Mouse (Mus musculus): ENCODE measurements around the gene Cwh43. TPM values are rescaled to one million over a fixed set of nuclear protein-coding genes. Genes with fewer than 3 reads are reported as not detected.

The Cwh43 gene
- polyA plus RNA-seq, 1 experiment from 2014 or later = not detected

GRCm38 (mm10) chr5:73368845-73369447, 36.9 kb upstream of the Cwh43 start:
- Histone ChIP-seq H3K27ac (ENCODE audit: low read depth, low read length) (no peak overlapping the region), H3K4me2 (no peak overlapping the region), H3K4me1 (ENCODE audit: control insufficient read depth, insufficient read depth, low read length) (no peaks in the 10 kb centered on the region; the same call in 1 of the 2 replicates), H3K9me3 (replicated peaks; ENCODE audit: control insufficient read depth, low read length) (no peaks in the 10 kb centered on the region), H3K9ac (ENCODE audit: low read depth, low read length) (no peak overlapping the region), H3K36me3 (ENCODE audit: control insufficient read depth, insufficient read depth, low read length) (no peaks in the 10 kb centered on the region), H3K27me3 (ENCODE audit: control insufficient read depth, insufficient read depth, low read length) (no peaks in the 10 kb centered on the region), H3K4me3 (ENCODE audit: low read depth, low read length) (no peak overlapping the region)
- no peak for ATAC-seq (replicated peaks; ENCODE audit: insufficient number of reproducible peaks, low FRiP score, low TSS enrichment)
- 72% methylated on average over 10 of the region's 10 CpGs for WGBS (ENCODE audit: insufficient replicate concordance)

- Histone ChIP-seq H3K36me3 (ENCODE audit: control insufficient read depth, insufficient read depth, low read length) (no peaks in the 10 kb centered on the region), H3K9ac (ENCODE audit: low read depth, low read length) (no peak overlapping the region), H3K4me2 (no peak overlapping the region), H3K27ac (ENCODE audit: low read depth, low read length) (no peak overlapping the region), H3K4me3 (ENCODE audit: low read depth, low read length) (no peak overlapping the region), H3K27me3 (ENCODE audit: control insufficient read depth, insufficient read depth, low read length) (no peaks in the 10 kb centered on the region), H3K9me3 (replicated peaks; ENCODE audit: control insufficient read depth, low read length) (no peaks in the 10 kb centered on the region), H3K4me1 (ENCODE audit: control insufficient read depth, insufficient read depth, low read length) (no peaks in the 10 kb centered on the region; the same call in 1 of the 2 replicates)
- ATAC-seq (replicated peaks; ENCODE audit: insufficient number of reproducible peaks, low FRiP score, low TSS enrichment) = no peak
- 54% methylated on average over 3 of the region's 3 CpGs for WGBS (ENCODE audit: insufficient replicate concordance)
These were observed 36.1 kb upstream of the Cwh43 start for GRCm38 (mm10) chr5:73369731-73370130.

DNA sequence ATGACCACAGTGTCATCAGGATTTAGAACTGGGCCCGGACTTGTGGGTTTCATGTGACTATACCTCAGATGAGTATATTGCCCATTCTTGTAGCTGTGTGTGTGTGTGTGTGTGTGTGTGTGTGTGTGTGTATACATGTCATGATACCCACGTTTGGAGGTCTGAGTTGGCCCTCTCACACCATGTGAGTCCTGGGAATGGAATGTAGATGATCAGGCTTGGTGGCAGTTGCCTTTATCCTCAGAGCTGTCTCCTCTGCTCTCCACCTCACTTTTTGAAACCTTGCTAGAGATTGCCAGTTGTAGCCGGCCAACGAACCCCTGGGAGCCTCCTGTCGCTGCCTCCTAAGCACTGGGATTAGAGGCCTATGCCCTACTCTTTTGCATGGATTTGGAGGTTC, 33.3 kb upstream of the Cwh43 start:
- no peak for ATAC-seq (replicated peaks; ENCODE audit: insufficient number of reproducible peaks, low FRiP score, low TSS enrichment)
- no peak overlapping the region for H3K4me3 ChIP-seq (ENCODE audit: low read depth, low read length)
- WGBS (ENCODE audit: insufficient replicate concordance) = 70% methylated on average over 5 of the region's 5 CpGs
- no peaks in the 10 kb centered on the region for H3K36me3 ChIP-seq (ENCODE audit: control insufficient read depth, insufficient read depth, low read length)
- H3K9me3 ChIP-seq (replicated peaks; ENCODE audit: control insufficient read depth, low read length) = no peaks in the 10 kb centered on the region
- H3K4me1 ChIP-seq (ENCODE audit: control insufficient read depth, insufficient read depth, low read length) = no peaks in the 10 kb centered on the region
- no peak overlapping the region for H3K9ac ChIP-seq (ENCODE audit: low read depth, low read length)
- H3K27me3 ChIP-seq (ENCODE audit: control insufficient read depth, insufficient read depth, low read length) = no peaks in the 10 kb centered on the region
- no peak overlapping the region for H3K27ac ChIP-seq (ENCODE audit: low read depth, low read length)
- no peak overlapping the region for H3K4me2 ChIP-seq

DNA sequence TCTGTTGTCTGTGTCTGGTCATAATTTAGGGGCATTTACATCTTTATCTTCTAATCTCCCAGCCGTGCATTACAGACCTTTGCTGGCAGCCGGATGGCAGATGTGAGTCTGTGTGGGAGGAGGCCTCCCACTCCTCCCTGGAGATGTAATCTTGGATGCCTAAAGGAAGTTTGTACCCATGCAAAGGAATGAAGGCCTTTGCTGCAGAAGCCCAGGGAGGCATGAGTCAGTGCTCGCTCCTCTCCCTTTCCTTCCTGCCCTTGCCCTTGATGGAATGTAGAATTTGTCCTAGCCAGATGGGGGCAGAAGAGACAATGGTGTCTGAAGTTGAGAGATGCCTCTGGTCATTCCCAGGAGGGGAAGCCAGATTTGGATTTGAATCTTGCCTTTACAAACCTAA, 32.7 kb upstream of the Cwh43 start:
- Histone ChIP-seq H3K4me2 (no peak overlapping the region), H3K27ac (ENCODE audit: low read depth, low read length) (no peak overlapping the region), H3K4me1 (ENCODE audit: control insufficient read depth, insufficient read depth, low read length) (no peaks in the 10 kb centered on the region), H3K4me3 (ENCODE audit: low read depth, low read length) (no peak overlapping the region), H3K27me3 (ENCODE audit: control insufficient read depth, insufficient read depth, low read length) (no peaks in the 10 kb centered on the region), H3K9me3 (replicated peaks; ENCODE audit: control insufficient read depth, low read length) (no peaks in the 10 kb centered on the region), H3K9ac (ENCODE audit: low read depth, low read length) (no peak overlapping the region), H3K36me3 (ENCODE audit: control insufficient read depth, insufficient read depth, low read length) (no peaks in the 10 kb centered on the region)
- 32% methylated on average over 3 of the region's 3 CpGs for WGBS (ENCODE audit: insufficient replicate concordance)
- ATAC-seq (replicated peaks; ENCODE audit: insufficient number of reproducible peaks, low FRiP score, low TSS enrichment) = no peak

GRCm38 (mm10) chr5:73376041-73376440, 29.8 kb upstream of the Cwh43 start:
- ATAC-seq (replicated peaks; ENCODE audit: insufficient number of reproducible peaks, low FRiP score, low TSS enrichment) = no peak
- Histone ChIP-seq H3K36me3 (ENCODE audit: control insufficient read depth, insufficient read depth, low read length) (no peaks in the 10 kb centered on the region), H3K27ac (ENCODE audit: low read depth, low read length) (no peak overlapping the region), H3K4me1 (ENCODE audit: control insufficient read depth, insufficient read depth, low read length) (no peaks in the 10 kb centered on the region), H3K4me2 (no peak overlapping the region), H3K9ac (ENCODE audit: low read depth, low read length) (no peak overlapping the region), H3K9me3 (replicated peaks; ENCODE audit: control insufficient read depth, low read length) (no peaks in the 10 kb centered on the region), H3K4me3 (ENCODE audit: low read depth, low read length) (no peak overlapping the region), H3K27me3 (ENCODE audit: control insufficient read depth, insufficient read depth, low read length) (no peaks in the 10 kb centered on the region)
- WGBS (ENCODE audit: insufficient replicate concordance) = 70% methylated on average over 9 of the region's 9 CpGs

DNA sequence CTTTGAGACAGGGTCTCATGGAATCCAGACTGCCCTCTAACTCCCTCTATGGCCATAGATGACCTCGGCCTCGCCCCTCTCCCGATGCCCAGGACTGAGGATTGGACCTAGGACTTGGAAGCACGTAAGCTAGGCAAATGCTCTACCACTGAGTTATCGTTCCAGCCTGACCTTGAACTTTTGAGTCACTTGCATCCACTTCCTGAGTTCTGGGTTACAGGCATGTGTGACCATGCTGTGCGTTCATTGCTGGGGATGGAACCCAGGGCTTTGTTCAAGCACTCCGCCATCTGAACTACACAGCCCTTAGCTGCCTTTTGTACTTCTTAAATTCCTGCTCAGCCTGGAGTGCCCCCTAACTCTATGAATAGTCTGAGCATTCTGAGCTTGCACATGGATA, 29.4 kb upstream of the Cwh43 start:
- 88% methylated on average over 7 of the region's 7 CpGs for WGBS (ENCODE audit: insufficient replicate concordance)
- no peaks in the 10 kb centered on the region for H3K27me3 ChIP-seq (ENCODE audit: control insufficient read depth, insufficient read depth, low read length)
- no peak overlapping the region for H3K27ac ChIP-seq (ENCODE audit: low read depth, low read length)
- no peak overlapping the region for H3K9ac ChIP-seq (ENCODE audit: low read depth, low read length)
- no peaks in the 10 kb centered on the region for H3K9me3 ChIP-seq (replicated peaks; ENCODE audit: control insufficient read depth, low read length)
- H3K4me1 ChIP-seq (ENCODE audit: control insufficient read depth, insufficient read depth, low read length) = no peaks in the 10 kb centered on the region
- H3K36me3 ChIP-seq (ENCODE audit: control insufficient read depth, insufficient read depth, low read length) = no peaks in the 10 kb centered on the region
- no peak overlapping the region for H3K4me3 ChIP-seq (ENCODE audit: low read depth, low read length)
- no peak overlapping the region for H3K4me2 ChIP-seq
- no peak for ATAC-seq (replicated peaks; ENCODE audit: insufficient number of reproducible peaks, low FRiP score, low TSS enrichment)

- Histone ChIP-seq H3K4me1 (ENCODE audit: control insufficient read depth, insufficient read depth, low read length) (no peaks in the 10 kb centered on the region), H3K27me3 (ENCODE audit: control insufficient read depth, insufficient read depth, low read length) (no peaks in the 10 kb centered on the region), H3K4me2 (no peak overlapping the region), H3K9me3 (replicated peaks; ENCODE audit: control insufficient read depth, low read length) (no peaks in the 10 kb centered on the region), H3K36me3 (ENCODE audit: control insufficient read depth, insufficient read depth, low read length) (no peaks in the 10 kb centered on the region), H3K27ac (ENCODE audit: low read depth, low read length) (no peak overlapping the region), H3K9ac (ENCODE audit: low read depth, low read length) (no peak overlapping the region), H3K4me3 (ENCODE audit: low read depth, low read length) (no peak overlapping the region)
- 0 out of 2 replicates have a peak, but pooled peaks have one; percentile 57 for ATAC-seq (replicated peaks; ENCODE audit: insufficient number of reproducible peaks, low FRiP score, low TSS enrichment)
- 23% methylated on average over 3 of the region's 3 CpGs for WGBS (ENCODE audit: insufficient replicate concordance)
These were observed 26.0 kb upstream of the Cwh43 start for GRCm38 (mm10) chr5:73379908-73380307.

- H3K9ac ChIP-seq (ENCODE audit: low read depth, low read length) = no peak overlapping the region
- WGBS (ENCODE audit: insufficient replicate concordance) = 36% methylated on average over 8 of the region's 8 CpGs
These were observed 25.0 kb upstream of the Cwh43 start for GRCm38 (mm10) chr5:73380829-73381228.

DNA sequence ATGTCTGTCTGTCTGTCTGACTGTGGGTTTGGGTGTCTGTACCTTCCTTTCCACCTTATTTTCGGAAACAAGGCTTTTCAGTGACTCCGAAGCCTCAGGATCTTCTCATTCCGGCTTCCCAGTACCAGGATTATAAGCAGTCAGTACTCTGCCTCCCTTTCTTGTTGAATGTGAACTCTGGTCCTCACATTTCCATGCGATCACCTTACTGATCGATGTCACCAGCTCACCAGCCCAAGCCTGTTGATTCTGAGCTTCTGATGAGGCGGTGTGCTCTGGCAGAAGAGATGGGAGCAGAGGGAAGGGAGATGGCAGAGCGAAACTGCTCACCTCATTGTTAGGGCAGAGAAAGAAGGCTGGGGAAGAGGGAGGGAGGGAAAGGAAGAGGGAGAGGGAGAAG, 24.4 kb upstream of the Cwh43 start:
- H3K9me3 ChIP-seq (replicated peaks; ENCODE audit: control insufficient read depth, low read length) = no peaks in the 10 kb centered on the region
- H3K4me3 ChIP-seq (ENCODE audit: low read depth, low read length) = no peak overlapping the region
- H3K4me1 ChIP-seq (ENCODE audit: control insufficient read depth, insufficient read depth, low read length) = no peaks in the 10 kb centered on the region
- H3K27ac ChIP-seq (ENCODE audit: low read depth, low read length) = no peak overlapping the region
- no peak for ATAC-seq (replicated peaks; ENCODE audit: insufficient number of reproducible peaks, low FRiP score, low TSS enrichment)
- no peak overlapping the region for H3K4me2 ChIP-seq
- H3K9ac ChIP-seq (ENCODE audit: low read depth, low read length) = no peak overlapping the region
- H3K27me3 ChIP-seq (ENCODE audit: control insufficient read depth, insufficient read depth, low read length) = no peaks in the 10 kb centered on the region
- 77% methylated on average over 7 of the region's 7 CpGs for WGBS (ENCODE audit: insufficient replicate concordance)
- no peaks in the 10 kb centered on the region for H3K36me3 ChIP-seq (ENCODE audit: control insufficient read depth, insufficient read depth, low read length)

More at GRCm38 (mm10) chr5:73380829-73381228, 25.0 kb upstream of the Cwh43 start:
- no peaks in the 10 kb centered on the region for H3K9me3 ChIP-seq (replicated peaks; ENCODE audit: control insufficient read depth, low read length)
- H3K36me3 ChIP-seq (ENCODE audit: control insufficient read depth, insufficient read depth, low read length) = no peaks in the 10 kb centered on the region
- no peaks in the 10 kb centered on the region for H3K4me1 ChIP-seq (ENCODE audit: control insufficient read depth, insufficient read depth, low read length)
- no peak overlapping the region for H3K4me2 ChIP-seq
- ATAC-seq (replicated peaks; ENCODE audit: insufficient number of reproducible peaks, low FRiP score, low TSS enrichment) = no peak
- H3K4me3 ChIP-seq (ENCODE audit: low read depth, low read length) = no peak overlapping the region
- no peaks in the 10 kb centered on the region for H3K27me3 ChIP-seq (ENCODE audit: control insufficient read depth, insufficient read depth, low read length)
- no peak overlapping the region for H3K27ac ChIP-seq (ENCODE audit: low read depth, low read length)
